Mouse (Mus musculus): Measurements from ENCODE around the gene Zfp865. TPM values are rescaled to one million over a fixed set of nuclear protein-coding genes. Genes with fewer than 3 reads are reported as not detected.
A peak's percentile ranks its signal among the peaks of the same experiment; 100 is the strongest.
"Not testable (repeated sequence)": the region's sequence is repeated elsewhere in the genome, so short reads cannot be mapped to it uniquely, and the experiment has no call there.

The Zfp865 gene
- polyA plus RNA-seq, 1 experiment, result 30.3 TPM

GRCm38 (mm10) chr7:4993347-4993998 lies 26.7 kb upstream of the Zfp865 start:
- 53% methylated on average over 55 of the region's 55 CpGs for whole genome bisulfite sequencing
- peak; percentile 35 to 38 for DNase-seq
- peak overlapping the region; percentile 41 for H3K27ac ChIP-seq (ENCODE audit: insufficient read depth, low read length)
- H3K4me1 ChIP-seq (ENCODE audit: control insufficient read depth, insufficient read depth, low read length), result peaks cover 3% of the 10 kb centered on the region
- TF ChIP-seq CTCF (IDR thresholded peaks at IDR 0.05; ENCODE audit: borderline replicate concordance, insufficient read depth, low read depth, low read length), result no peak
- TF ChIP-seq POLR2A (IDR thresholded peaks at IDR 0.05; ENCODE audit: borderline replicate concordance, insufficient read depth, low read length), result no peak
- no peaks in the 10 kb centered on the region for H3K27me3 ChIP-seq (ENCODE audit: control insufficient read depth, insufficient read depth, low read length)
- peak overlapping the region; percentile 85 for H3K4me3 ChIP-seq (replicated peaks; ENCODE audit: insufficient read depth, low read depth, low read length)

- Histone ChIP-seq H3K4me3 (replicated peaks; ENCODE audit: insufficient read depth, low read depth, low read length) (peak overlapping the region; percentile 85), H3K4me1 (ENCODE audit: control insufficient read depth, insufficient read depth, low read length) (peaks cover 3% of the 10 kb centered on the region), H3K27me3 (ENCODE audit: control insufficient read depth, insufficient read depth, low read length) (no peaks in the 10 kb centered on the region), H3K27ac (ENCODE audit: insufficient read depth, low read length) (peak overlapping the region; percentile 41)
- peak; percentile 59 to 64 for DNase-seq
- WGBS, result 55% methylated on average over 59 of the region's 59 CpGs
- TF ChIP-seq CTCF (IDR thresholded peaks at IDR 0.05; ENCODE audit: borderline replicate concordance, insufficient read depth, low read depth, low read length) (no peak), POLR2A (IDR thresholded peaks at IDR 0.05; ENCODE audit: borderline replicate concordance, insufficient read depth, low read length) (no peak)
Observed at GRCm38 (mm10) chr7:4993999-4994788, 26.0 kb upstream of the Zfp865 start.

GRCm38 (mm10) chr7:4995268-4996002 lies 24.7 kb upstream of the Zfp865 start:
- Histone ChIP-seq H3K27me3 (ENCODE audit: control insufficient read depth, insufficient read depth, low read length) (no peaks in the 10 kb centered on the region), H3K27ac (ENCODE audit: insufficient read depth, low read length) (peak overlapping the region; percentile 60), H3K4me1 (ENCODE audit: control insufficient read depth, insufficient read depth, low read length) (peaks cover 3% of the 10 kb centered on the region), H3K4me3 (replicated peaks; ENCODE audit: insufficient read depth, low read depth, low read length) (peak overlapping the region; percentile 85)
- TF ChIP-seq POLR2A (IDR thresholded peaks at IDR 0.05; ENCODE audit: borderline replicate concordance, insufficient read depth, low read length) (no peak), CTCF (IDR thresholded peaks at IDR 0.05; ENCODE audit: borderline replicate concordance, insufficient read depth, low read depth, low read length) (no peak)
- 4% methylated on average over 19 of the region's 19 CpGs for WGBS
- DNase-seq, result no peak

- peaks cover 3% of the 10 kb centered on the region for H3K4me1 ChIP-seq (ENCODE audit: control insufficient read depth, insufficient read depth, low read length)
- WGBS, result 3% methylated on average over 21 of the region's 26 CpGs
- DNase-seq, result peak; percentile 95 to 98
- peak within 1 kb of the TSS; percentile 85 for H3K4me3 ChIP-seq (replicated peaks; ENCODE audit: insufficient read depth, low read depth, low read length)
- TF ChIP-seq CTCF (IDR thresholded peaks at IDR 0.05; ENCODE audit: borderline replicate concordance, insufficient read depth, low read depth, low read length) (no peak), POLR2A (IDR thresholded peaks at IDR 0.05; ENCODE audit: borderline replicate concordance, insufficient read depth, low read length) (peak; percentile 83)
- H3K27ac ChIP-seq (ENCODE audit: insufficient read depth, low read length), result peak within 1 kb of the TSS; percentile 60
- no peaks in the 10 kb centered on the region for H3K27me3 ChIP-seq (ENCODE audit: control insufficient read depth, insufficient read depth, low read length)
Observed at GRCm38 (mm10) chr7:4996003-4996895, 23.9 kb upstream of the Zfp865 start, which contains the start of gene Zfp579. TSS of gene Zfp579 (minus strand) at chr7:4996158.

- peak overlapping the region; percentile 85 for H3K4me3 ChIP-seq (replicated peaks; ENCODE audit: insufficient read depth, low read depth, low read length)
- peak overlapping the region; percentile 48; the same call in 1 of the 2 replicates for H3K27ac ChIP-seq (ENCODE audit: insufficient read depth, low read length)
- H3K4me1 ChIP-seq (ENCODE audit: control insufficient read depth, insufficient read depth, low read length), result peaks cover 3% of the 10 kb centered on the region
- H3K27me3 ChIP-seq (ENCODE audit: control insufficient read depth, insufficient read depth, low read length), result no peaks in the 10 kb centered on the region
- TF ChIP-seq CTCF (IDR thresholded peaks at IDR 0.05; ENCODE audit: borderline replicate concordance, insufficient read depth, low read depth, low read length) (no peak), POLR2A (IDR thresholded peaks at IDR 0.05; ENCODE audit: borderline replicate concordance, insufficient read depth, low read length) (no peak)
- DNase-seq, result no peak
- 42% methylated on average over 8 of the region's 8 CpGs for WGBS
Observed at GRCm38 (mm10) chr7:4996934-4997333, 23.2 kb upstream of the Zfp865 start.

GRCm38 (mm10) chr7:4999876-5000275 lies 20.3 kb upstream of the Zfp865 start:
- TF ChIP-seq CTCF (IDR thresholded peaks at IDR 0.05; ENCODE audit: borderline replicate concordance, insufficient read depth, low read depth, low read length) (peak; percentile 34; the same call in 1 of the 2 replicates), POLR2A (IDR thresholded peaks at IDR 0.05; ENCODE audit: borderline replicate concordance, insufficient read depth, low read length) (no peak)
- Histone ChIP-seq H3K4me3 (replicated peaks; ENCODE audit: insufficient read depth, low read depth, low read length) (no peak overlapping the region), H3K27ac (ENCODE audit: insufficient read depth, low read length) (no peak overlapping the region), H3K4me1 (ENCODE audit: control insufficient read depth, insufficient read depth, low read length) (no peaks in the 10 kb centered on the region), H3K27me3 (ENCODE audit: control insufficient read depth, insufficient read depth, low read length) (no peaks in the 10 kb centered on the region)
- WGBS, result 70% methylated on average over 2 of the region's 2 CpGs
- DNase-seq, result no peak

- H3K4me3 ChIP-seq (replicated peaks; ENCODE audit: insufficient read depth, low read depth, low read length); H3K27ac ChIP-seq (ENCODE audit: insufficient read depth, low read length); H3K4me1 ChIP-seq (ENCODE audit: control insufficient read depth, insufficient read depth, low read length); H3K27me3 ChIP-seq (ENCODE audit: control insufficient read depth, insufficient read depth, low read length); DNase-seq: not testable (repeated sequence)
- 63% methylated on average over 8 of the region's 8 CpGs for WGBS
Observed at GRCm38 (mm10) chr7:5002876-5003275, 17.3 kb upstream of the Zfp865 start.
